Mouse (Mus musculus) liver, embryonic 13.5 days (tissue): ENCODE data around the gene Il15. TPM values are rescaled to one million over a fixed set of nuclear protein-coding genes. Genes with fewer than 3 reads are reported as not detected.
A peak's percentile ranks its signal among the peaks of the same experiment; 100 is the strongest.

ENCODE experiments used
- ATAC-seq: fragments of 200-750 bp; cut with Nextera tagmentation; 2 replicates; pipeline ENCODE4 v1.8.0; 2017; ENCODE audit warnings: low read depth, mild to moderate bottlenecking, moderate number of reproducible peaks, moderate library complexity
- DNase-seq: peaks from one replicate; pipeline ENCODE4 v3.0.0; 2022
- H3K27ac ChIP-seq: fragments of 300-500 bp; sonication (generic); 2 replicates; pipeline ENCODE4 v1.5.1; 2015; ENCODE audit warnings: moderate library complexity, mild to moderate bottlenecking, inconsistent platforms
- H3K27me3 ChIP-seq: fragments of 300-500 bp; sonication (generic); 2 replicates; pipeline ENCODE4 v1.6.1; 2015; ENCODE audit warnings: mild to moderate bottlenecking, inconsistent platforms
- H3K36me3 ChIP-seq: fragments of 300-500 bp; sonication (generic); 2 replicates; pipeline ENCODE4 v1.6.1; 2015; ENCODE audit warnings: mild to moderate bottlenecking, inconsistent platforms
- H3K4me1 ChIP-seq: fragments of 300-500 bp; sonication (generic); replicated peaks from 2 replicates; pipeline ENCODE4 v1.6.1; 2015; ENCODE audit warnings: inconsistent platforms
- H3K4me2 ChIP-seq: fragments of 300-500 bp; sonication (generic); 2 replicates; pipeline ENCODE4 v1.6.1; 2015; ENCODE audit warnings: inconsistent platforms, mild to moderate bottlenecking, moderate library complexity
- H3K4me3 ChIP-seq: fragments of 300-500 bp; sonication (generic); replicated peaks from 2 replicates; pipeline ENCODE4 v1.5.1; 2015; ENCODE audit warnings: mild to moderate bottlenecking, inconsistent platforms
- H3K9ac ChIP-seq: fragments of 300-500 bp; sonication (generic); 2 replicates; pipeline ENCODE4 v1.6.1; 2015; ENCODE audit warnings: mild to moderate bottlenecking, inconsistent platforms
- H3K9me3 ChIP-seq: fragments of 300-500 bp; sonication (generic); replicated peaks from 2 replicates; pipeline ENCODE4 v1.6.1; 2016; ENCODE audit warnings: inconsistent platforms
- WGBS: fragments of 180-500 bp; shearing (Covaris S2); methylation state at CpG from one replicate; pipeline ENCODE4 v1.1.7; 2015; ENCODE audit not compliant: insufficient replicate concordance; 5-methylcytosine and 5-hydroxymethylcytosine counted together
- polyA plus RNA-seq: library from polyadenylated mRNA; unstranded; fragments of >200 nt; fragmentation: Nextera tagmentation; extraction: Ambion mirVana; gene quantifications from 2 replicates; pipeline ENCODE4 v1.2.1, GENCODE M21; 2015

The Il15 gene
- 4.5 and 5.5 TPM in 2 replicates for polyA plus RNA-seq

DNA sequence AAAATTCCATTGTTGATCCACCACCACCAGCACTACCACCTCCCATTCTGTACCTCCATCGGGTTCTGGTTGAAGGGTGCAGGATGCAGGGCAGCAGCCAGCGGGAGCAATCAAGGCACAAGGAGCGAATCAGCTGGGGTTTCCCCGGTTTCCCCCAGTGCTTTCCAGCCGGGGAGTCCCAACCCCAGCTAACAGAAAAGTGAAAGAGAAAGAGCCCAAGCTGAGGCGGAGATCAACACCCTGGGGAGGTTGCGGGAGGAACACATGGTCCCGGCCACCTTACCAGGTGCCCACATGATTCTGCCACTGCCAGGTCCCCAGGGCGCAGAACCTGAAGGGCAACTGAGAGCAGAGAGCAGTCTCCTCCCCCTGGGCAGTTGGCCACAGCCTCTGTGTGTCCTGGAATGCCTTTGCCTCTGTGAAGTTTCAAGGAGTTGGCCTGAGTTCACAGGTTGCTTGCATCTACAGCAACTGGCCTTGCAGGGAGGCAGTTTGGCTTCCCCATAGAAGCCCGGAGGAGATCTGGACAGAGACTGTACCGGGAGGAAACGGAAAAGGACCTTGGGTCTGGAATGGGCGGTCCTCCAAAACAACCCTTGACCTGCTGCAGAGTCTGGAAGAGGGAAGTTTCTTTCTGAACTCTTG, at the start of gene Il15:
Il15 (minus strand) TSS at position 537 of the 645 bp plus-strand sequence.
- no peak for DNase-seq

DNA sequence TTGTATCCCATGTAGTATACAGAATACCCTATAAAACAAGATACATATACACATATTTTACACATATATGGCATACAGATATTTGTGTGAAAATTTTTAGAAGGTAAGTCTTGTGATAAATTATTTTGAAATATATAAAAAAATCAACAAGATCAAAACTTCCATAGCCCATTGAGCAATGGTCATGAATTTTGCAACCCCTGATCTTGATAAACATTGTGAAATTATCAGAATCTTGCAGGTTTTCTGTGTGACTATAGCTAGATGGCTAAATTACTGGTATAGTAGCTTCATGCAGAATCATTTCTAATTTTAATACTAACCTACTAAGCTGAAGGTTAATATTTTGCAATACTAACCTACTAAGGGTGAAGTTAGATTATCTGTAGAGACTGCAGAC, 41.9 kb upstream of the Il15 start:
- no peak overlapping the region for H3K27ac ChIP-seq
- no peaks in the 10 kb centered on the region for H3K36me3 ChIP-seq
- no peaks in the 10 kb centered on the region for H3K27me3 ChIP-seq
- H3K4me3 ChIP-seq, result no peak overlapping the region
- no peaks in the 10 kb centered on the region for H3K4me1 ChIP-seq
- H3K9ac ChIP-seq, result no peak overlapping the region
- no peaks in the 10 kb centered on the region for H3K9me3 ChIP-seq
- ATAC-seq (no peak), DNase-seq (no peak)
- H3K4me2 ChIP-seq, result no peak overlapping the region

More for the DNA sequence above, at the start of gene Il15:
- peaks cover 16% of the 10 kb centered on the region for H3K4me1 ChIP-seq
- peak within 1 kb of the TSS; percentile 65 for H3K4me2 ChIP-seq
- 4% methylated on average over 13 of the region's 13 CpGs for WGBS
- no peaks in the 10 kb centered on the region for H3K9me3 ChIP-seq
- peak within 1 kb of the TSS; percentile 61 for H3K4me3 ChIP-seq
- ATAC-seq, result peak; percentile 67
- H3K9ac ChIP-seq, result peak within 1 kb of the TSS; percentile 50
- H3K36me3 ChIP-seq, result no peaks in the 10 kb centered on the region
- peak within 1 kb of the TSS; percentile 63 for H3K27ac ChIP-seq
- H3K27me3 ChIP-seq, result no peaks in the 10 kb centered on the region

DNA sequence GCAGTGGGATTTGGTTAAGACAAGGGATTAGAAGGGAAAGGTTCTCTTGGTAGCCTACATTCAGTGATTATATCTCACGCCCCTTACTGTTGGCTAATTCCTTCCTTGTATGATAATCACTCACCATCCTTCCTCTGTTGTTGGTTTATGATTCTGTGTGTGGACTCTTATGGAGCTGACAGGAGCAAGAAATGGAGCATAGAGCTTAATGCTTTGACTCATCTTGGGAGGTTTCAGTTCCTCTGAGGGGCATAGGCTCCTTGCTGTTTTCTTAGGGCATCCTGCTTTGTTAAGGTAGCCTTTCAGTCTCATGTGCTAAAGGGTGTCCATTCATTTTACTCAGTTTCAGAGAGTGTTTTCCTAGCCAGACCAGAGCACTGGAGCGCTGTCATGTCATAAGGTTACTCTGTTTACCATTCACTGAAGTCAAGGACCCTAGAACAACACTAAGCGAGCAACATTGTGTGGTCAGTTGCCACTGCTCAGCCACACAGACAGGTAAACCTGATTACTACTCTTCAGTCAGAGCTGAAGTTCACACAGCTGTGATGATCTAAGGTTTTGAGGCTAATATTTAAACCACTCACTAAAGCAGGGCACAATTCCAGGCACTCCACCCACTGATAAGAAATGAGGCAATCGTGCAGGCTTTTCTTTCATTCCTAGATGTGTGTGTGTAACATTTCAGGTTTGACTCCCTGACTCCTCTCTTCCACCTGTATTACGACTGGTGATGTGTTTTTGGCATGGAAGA, 13.7 kb upstream of the Il15 start:
- no peak overlapping the region for H3K4me3 ChIP-seq
- H3K9ac ChIP-seq, result no peak overlapping the region
- ATAC-seq (peak; percentile 81), DNase-seq (no peak)
- no peak overlapping the region for H3K4me2 ChIP-seq
- no peaks in the 10 kb centered on the region for H3K36me3 ChIP-seq
- H3K9me3 ChIP-seq, result no peaks in the 10 kb centered on the region
- no peaks in the 10 kb centered on the region; the same call in none of the 2 replicates for H3K4me1 ChIP-seq
- peak overlapping the region; percentile 53 for H3K27ac ChIP-seq
- H3K27me3 ChIP-seq, result no peaks in the 10 kb centered on the region
- WGBS, result 41% methylated on average over 5 of the region's 5 CpGs

DNA sequence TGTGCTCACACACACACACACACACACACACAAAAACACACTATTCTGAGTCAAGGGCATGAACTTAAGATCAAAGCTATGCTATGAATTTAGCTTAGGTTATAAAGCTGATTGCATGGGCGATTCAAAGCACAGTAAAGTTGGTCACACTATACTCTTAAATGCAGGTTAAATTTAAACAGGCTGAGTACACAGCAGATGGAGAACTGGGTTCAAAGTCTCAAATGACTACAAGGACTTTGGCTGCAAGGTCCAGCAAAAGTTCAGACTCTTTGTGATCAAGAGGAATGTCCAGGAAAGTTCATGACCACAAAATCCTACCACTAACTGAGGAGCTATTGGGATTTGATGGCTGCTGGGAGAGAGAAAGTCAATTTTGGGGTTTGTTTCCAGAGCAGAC, 12.5 kb upstream of the Il15 start:
- H3K27me3 ChIP-seq, result no peaks in the 10 kb centered on the region
- no peak overlapping the region for H3K4me3 ChIP-seq
- no peaks in the 10 kb centered on the region for H3K36me3 ChIP-seq
- H3K4me1 ChIP-seq, result no peaks in the 10 kb centered on the region; the same call in none of the 2 replicates
- no peak overlapping the region for H3K4me2 ChIP-seq
- DNase-seq (no peak), ATAC-seq (peak; percentile 62)
- H3K9ac ChIP-seq, result no peak overlapping the region
- H3K9me3 ChIP-seq, result no peaks in the 10 kb centered on the region
- 48% methylated on average over 1 of the region's 1 CpGs for WGBS
- H3K27ac ChIP-seq, result 0 out of 2 replicates have a peak overlapping the region, but pooled peaks have one; percentile 5

DNA sequence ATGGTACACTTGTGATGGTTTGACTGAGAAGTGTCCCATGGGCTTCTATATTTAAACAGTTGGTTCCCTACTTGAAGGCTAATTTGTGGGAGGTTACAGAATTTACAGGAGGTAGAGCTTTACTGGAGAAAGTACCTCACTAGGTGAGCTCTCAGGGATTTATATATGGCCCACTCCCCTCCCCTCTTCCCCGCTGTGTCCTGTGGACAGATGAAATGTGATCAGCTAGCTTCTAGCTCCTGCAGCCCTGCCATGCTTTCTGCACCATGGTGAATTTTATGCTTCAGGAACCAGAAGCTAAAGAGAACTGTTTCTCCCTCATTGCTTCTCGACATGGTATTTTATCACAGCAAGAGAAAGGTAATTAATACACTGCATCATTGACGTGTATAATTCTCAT, 7.1 kb upstream of the Il15 start:
- no peak overlapping the region for H3K4me2 ChIP-seq
- H3K9me3 ChIP-seq, result no peaks in the 10 kb centered on the region
- DNase-seq (no peak), ATAC-seq (no peak)
- no peaks in the 10 kb centered on the region for H3K36me3 ChIP-seq
- WGBS, result 61% methylated on average over 3 of the region's 3 CpGs
- H3K4me3 ChIP-seq, result no peak overlapping the region
- no peaks in the 10 kb centered on the region for H3K27me3 ChIP-seq
- no peak overlapping the region for H3K27ac ChIP-seq
- no peaks in the 10 kb centered on the region for H3K4me1 ChIP-seq
- H3K9ac ChIP-seq, result no peak overlapping the region

DNA sequence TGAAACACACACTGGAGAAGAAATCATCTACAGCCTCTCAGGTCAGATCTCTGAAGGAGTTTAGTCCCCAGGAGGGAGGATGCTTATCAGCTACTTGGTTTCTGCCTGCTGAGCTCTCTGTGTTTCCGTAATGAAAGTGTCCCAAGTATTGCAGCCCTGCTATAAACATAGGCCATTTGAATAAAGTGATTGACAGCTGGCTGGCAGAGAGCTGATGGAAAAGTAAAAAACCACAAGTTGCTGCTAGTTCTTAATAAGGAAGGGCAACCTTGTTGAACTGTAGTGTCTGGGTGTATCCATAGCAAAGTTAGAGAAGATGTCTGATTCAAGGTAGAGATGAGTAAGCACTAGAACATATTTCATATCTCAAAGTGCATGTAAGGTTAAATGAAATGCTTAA, 4.0 kb upstream of the Il15 start:
- H3K27ac ChIP-seq, result no peak overlapping the region
- H3K27me3 ChIP-seq, result no peaks in the 10 kb centered on the region
- no peak overlapping the region for H3K4me3 ChIP-seq
- H3K36me3 ChIP-seq, result no peaks in the 10 kb centered on the region
- DNase-seq, result no peak
- H3K9me3 ChIP-seq, result no peaks in the 10 kb centered on the region
- 47% methylated on average over 1 of the region's 1 CpGs for WGBS
- no peak for ATAC-seq
- 0 out of 2 replicates have a peak, but pooled peaks cover 7% of the 10 kb centered on the region for H3K4me1 ChIP-seq
- no peak overlapping the region for H3K4me2 ChIP-seq
- H3K9ac ChIP-seq, result no peak overlapping the region

DNA sequence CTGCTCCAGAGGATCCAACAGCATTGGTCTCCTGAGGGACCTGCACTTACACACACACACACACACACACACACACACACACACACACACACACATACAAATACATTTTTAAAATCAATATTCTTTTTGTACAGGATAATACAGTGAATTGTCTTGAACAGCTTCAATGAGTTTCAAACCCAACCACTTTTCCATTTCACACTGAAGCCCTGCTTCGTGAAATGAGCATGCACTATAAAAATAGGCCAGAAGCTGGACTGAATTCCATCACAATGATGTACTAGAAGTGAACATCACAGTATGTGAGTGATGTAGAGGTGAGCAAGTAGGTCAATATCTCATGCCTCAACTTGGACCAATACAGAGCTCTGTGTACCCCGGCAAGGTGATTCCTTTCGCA, 1.0 kb upstream of the Il15 start:
- Histone ChIP-seq H3K9ac (no peak overlapping the region), H3K4me2 (no peak overlapping the region), H3K9me3 (no peaks in the 10 kb centered on the region), H3K27ac (no peak overlapping the region), H3K4me3 (no peak overlapping the region), H3K36me3 (no peaks in the 10 kb centered on the region), H3K27me3 (no peaks in the 10 kb centered on the region), H3K4me1 (peaks cover 12% of the 10 kb centered on the region)
- no peak for DNase-seq
- no peak for ATAC-seq
- WGBS, result 82% methylated on average over 3 of the region's 3 CpGs

DNA sequence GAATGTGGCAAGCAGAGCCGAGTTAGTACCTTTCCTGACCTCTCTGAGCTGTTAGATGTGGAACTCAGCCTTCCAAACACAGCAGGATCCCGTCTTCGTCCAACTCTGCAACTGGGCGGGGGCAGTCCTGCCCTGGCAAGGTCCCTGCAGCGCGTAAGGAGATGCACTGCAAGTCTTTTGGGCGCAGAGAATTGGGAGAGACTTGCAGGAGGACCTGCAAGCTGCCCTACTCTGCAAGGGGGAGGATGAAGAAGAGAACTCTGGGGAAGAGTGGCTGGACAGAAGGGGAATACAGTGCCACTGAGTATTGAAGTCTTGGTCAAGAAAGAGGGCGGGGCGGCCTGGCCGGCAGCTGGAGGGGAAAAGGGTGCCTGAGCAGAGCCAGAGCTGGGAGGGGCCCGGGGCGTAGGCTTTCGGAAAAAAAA, 749 bp downstream of the Il15 start:
- peak overlapping the region; percentile 50 for H3K9ac ChIP-seq
- ATAC-seq (peak; percentile 41; the same call in 1 of the 2 replicates), DNase-seq (no peak)
- H3K4me2 ChIP-seq, result peak overlapping the region; percentile 65
- H3K36me3 ChIP-seq, result no peaks in the 10 kb centered on the region
- no peaks in the 10 kb centered on the region for H3K27me3 ChIP-seq
- WGBS, result under 1% methylated on average over 13 of the region's 13 CpGs
- peak overlapping the region; percentile 63 for H3K27ac ChIP-seq
- no peaks in the 10 kb centered on the region for H3K9me3 ChIP-seq
- H3K4me1 ChIP-seq, result peaks cover 16% of the 10 kb centered on the region
- peak overlapping the region; percentile 61 for H3K4me3 ChIP-seq

DNA sequence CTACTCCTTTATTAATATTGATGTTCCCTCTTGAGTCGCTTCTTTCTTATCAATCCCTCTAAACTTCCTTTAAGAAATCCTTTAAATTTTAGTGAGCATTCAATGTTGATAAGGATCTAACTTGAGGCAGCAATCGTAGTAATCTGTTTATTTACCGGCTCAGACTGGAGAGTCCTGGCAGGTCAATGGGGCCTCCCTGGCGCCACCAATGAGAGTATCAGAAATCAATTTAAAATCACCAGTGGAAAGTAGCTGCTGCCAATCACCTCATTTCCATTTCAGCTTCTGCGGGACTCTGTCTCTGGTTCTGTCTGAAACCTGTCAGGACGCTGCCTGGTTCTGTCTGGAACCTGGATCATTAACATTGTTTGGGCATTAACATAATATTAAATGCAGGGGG, 1.5 kb downstream of the Il15 start:
- Histone ChIP-seq H3K36me3 (no peaks in the 10 kb centered on the region), H3K4me2 (peak overlapping the region; percentile 65), H3K27me3 (no peaks in the 10 kb centered on the region), H3K27ac (0 out of 2 replicates have a peak overlapping the region, but pooled peaks have one; percentile 50), H3K9ac (0 out of 2 replicates have a peak overlapping the region, but pooled peaks have one; percentile 50), H3K4me1 (peaks cover 16% of the 10 kb centered on the region), H3K9me3 (no peaks in the 10 kb centered on the region), H3K4me3 (peak overlapping the region; percentile 61)
- no peak for DNase-seq
- ATAC-seq, result no peak
- WGBS, result 8% methylated on average over 6 of the region's 6 CpGs

DNA sequence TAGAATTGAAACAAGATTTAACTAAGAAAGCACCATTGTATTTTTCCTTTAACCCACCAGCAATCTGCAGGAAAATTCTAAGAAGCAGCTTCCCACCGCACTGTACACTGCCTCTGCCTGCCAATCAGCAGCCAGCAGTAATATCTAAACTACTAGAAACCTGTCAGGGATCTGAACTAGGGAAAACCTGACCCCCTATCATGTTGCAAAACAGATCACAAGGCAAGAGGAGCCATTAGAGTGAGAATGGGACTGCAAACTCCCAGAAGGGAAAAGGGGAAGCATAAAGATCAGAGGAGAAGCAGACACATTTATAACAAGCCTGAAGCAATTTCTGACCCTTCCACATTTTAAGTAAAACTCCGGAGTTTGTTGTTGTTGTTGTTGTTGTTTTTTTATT, 2.0 kb downstream of the Il15 start:
- ATAC-seq (no peak), DNase-seq (no peak)
- 24% methylated on average over 2 of the region's 2 CpGs for WGBS
- Histone ChIP-seq H3K9ac (no peak overlapping the region), H3K27ac (no peak overlapping the region), H3K9me3 (no peaks in the 10 kb centered on the region), H3K4me3 (0 out of 2 replicates have a peak overlapping the region, but pooled peaks have one; percentile 2), H3K4me2 (peak overlapping the region; percentile 65), H3K36me3 (no peaks in the 10 kb centered on the region), H3K4me1 (peaks cover 16% of the 10 kb centered on the region), H3K27me3 (no peaks in the 10 kb centered on the region)

DNA sequence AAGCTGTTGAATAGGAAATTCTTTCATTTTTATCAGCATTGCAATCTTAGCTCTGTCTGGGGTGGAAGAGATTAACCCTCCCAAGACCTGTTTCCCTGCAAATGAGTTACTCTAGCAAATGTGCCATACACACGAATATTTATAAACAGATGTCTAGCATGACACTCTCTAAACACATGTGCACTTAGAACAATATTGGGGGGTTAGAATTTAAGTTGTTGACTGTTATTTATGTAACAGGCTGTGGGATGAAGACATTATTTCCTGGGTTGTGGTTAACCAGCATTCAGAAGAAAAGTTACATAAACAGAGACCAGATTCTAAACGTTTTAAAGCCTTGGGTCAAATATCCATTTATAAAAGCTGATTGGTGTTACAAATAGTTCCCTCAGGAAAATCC, 2.6 kb downstream of the Il15 start:
- no peak overlapping the region for H3K4me3 ChIP-seq
- H3K9me3 ChIP-seq, result no peaks in the 10 kb centered on the region
- H3K27me3 ChIP-seq, result no peaks in the 10 kb centered on the region
- no peak overlapping the region for H3K9ac ChIP-seq
- H3K4me1 ChIP-seq, result peaks cover 16% of the 10 kb centered on the region
- no peak for ATAC-seq
- no peak overlapping the region for H3K27ac ChIP-seq
- DNase-seq, result no peak
- 6% methylated on average over 2 of the region's 2 CpGs for WGBS
- H3K4me2 ChIP-seq, result no peak overlapping the region
- no peaks in the 10 kb centered on the region; the same call in 1 of the 2 replicates for H3K36me3 ChIP-seq
